Mouse (Mus musculus) liver, postnatal 0 days (tissue): ENCODE data around the gene Apbb1ip. TPM values are rescaled to one million over a fixed set of nuclear protein-coding genes. Genes with fewer than 3 reads are reported as not detected.

Experiments used
- ATAC-seq: fragments of 200-750 bp; cut with Nextera tagmentation; 2 replicates; pipeline ENCODE4 v1.8.0; 2017; ENCODE audit warnings: mild to moderate bottlenecking, moderate library complexity
- DNase-seq: peaks from one replicate; pipeline ENCODE4 v3.0.0-alpha.2; 2016
- H3K27ac ChIP-seq: fragments of 300-500 bp; sonication (generic); 2 replicates; pipeline ENCODE4 v1.5.1; 2014; ENCODE audit warnings: antibody characterized with exemption, moderate library complexity, mild to moderate bottlenecking, low read depth
- H3K27me3 ChIP-seq: fragments of 300-500 bp; sonication (generic); 2 replicates; pipeline ENCODE4 v1.6.1; 2014; ENCODE audit warnings: low read length, control low read depth, mixed read lengths; ENCODE audit not compliant: insufficient read depth
- H3K36me3 ChIP-seq: fragments of 300-500 bp; sonication (generic); replicated peaks from 2 replicates; pipeline ENCODE4 v1.6.1; 2014; ENCODE audit warnings: mild to moderate bottlenecking, control low read depth, low read length, moderate library complexity, mixed read lengths; ENCODE audit not compliant: insufficient read depth
- H3K4me1 ChIP-seq: fragments of 300-500 bp; sonication (generic); 2 replicates; pipeline ENCODE4 v1.6.1; 2014; ENCODE audit warnings: antibody characterized with exemption, mild to moderate bottlenecking, control low read depth; ENCODE audit not compliant: insufficient read depth
- H3K4me2 ChIP-seq: fragments of 300-500 bp; sonication (generic); 2 replicates; pipeline ENCODE4 v1.6.1; 2014; ENCODE audit warnings: low read depth, mild to moderate bottlenecking, low read length, moderate library complexity, mixed read lengths
- H3K4me3 ChIP-seq: fragments of 300-500 bp; sonication (generic); 2 replicates; pipeline ENCODE4 v1.5.1; 2014; ENCODE audit warnings: low read depth, low read length
- H3K9ac ChIP-seq: fragments of 300-500 bp; sonication (generic); replicated peaks from 2 replicates; pipeline ENCODE4 v1.6.1; 2014; ENCODE audit warnings: mild to moderate bottlenecking, moderate library complexity
- H3K9me3 ChIP-seq: fragments of 300-500 bp; sonication (generic); 2 replicates; pipeline ENCODE4 v1.6.1; 2016; ENCODE audit warnings: mild to moderate bottlenecking, control low read depth, low read length, mixed read lengths
- CTCF ChIP-seq: sonication (generic); IDR thresholded peaks from 2 replicates; pipeline ENCODE4 v1.5.1; 2016; ENCODE audit warnings: antibody characterized with exemption, low read depth
- EP300 ChIP-seq: IDR thresholded peaks from 2 replicates; pipeline ENCODE4 v1.6.1; 2016; ENCODE audit warnings: antibody characterized with exemption, low read depth, mild to moderate bottlenecking
- WGBS: fragments of 180-500 bp; shearing (Covaris S2); extraction: QIAGEN DNeasy Blood & Tissue Kit; methylation state at CpG from one replicate; pipeline ENCODE4 v1.1.7; 2014; ENCODE audit not compliant: insufficient replicate concordance; 5-methylcytosine and 5-hydroxymethylcytosine counted together
- polyA plus RNA-seq: library from polyadenylated mRNA; unstranded; fragments of >200 nt; fragmentation: Nextera tagmentation; extraction: Ambion mirVana; gene quantifications from 2 replicates; pipeline ENCODE4 v1.2.1, GENCODE M21; 2015

The Apbb1ip gene
- polyA plus RNA-seq, 1 experiment from 2014 or later, result 11.3 TPM

- 77% methylated on average over 3 of the region's 3 CpGs for WGBS
- Histone ChIP-seq H3K4me1 (peaks cover 6% of the 10 kb centered on the region; the same call in 1 of the 2 replicates), H3K4me3 (no peak overlapping the region), H3K9me3 (no peaks in the 10 kb centered on the region), H3K36me3 (no peaks in the 10 kb centered on the region), H3K27ac (no peak overlapping the region), H3K27me3 (no peaks in the 10 kb centered on the region), H3K4me2 (0 out of 2 replicates have a peak overlapping the region, but pooled peaks have one; percentile 0), H3K9ac (no peak overlapping the region)
- ATAC-seq (no peak), DNase-seq (no peak)
- no peak for TF ChIP-seq CTCF
- peak; percentile 67 for TF ChIP-seq EP300
These were observed 3.9 kb downstream of the Apbb1ip start for GRCm38 (mm10) chr2:22777757-22778156.

DNA sequence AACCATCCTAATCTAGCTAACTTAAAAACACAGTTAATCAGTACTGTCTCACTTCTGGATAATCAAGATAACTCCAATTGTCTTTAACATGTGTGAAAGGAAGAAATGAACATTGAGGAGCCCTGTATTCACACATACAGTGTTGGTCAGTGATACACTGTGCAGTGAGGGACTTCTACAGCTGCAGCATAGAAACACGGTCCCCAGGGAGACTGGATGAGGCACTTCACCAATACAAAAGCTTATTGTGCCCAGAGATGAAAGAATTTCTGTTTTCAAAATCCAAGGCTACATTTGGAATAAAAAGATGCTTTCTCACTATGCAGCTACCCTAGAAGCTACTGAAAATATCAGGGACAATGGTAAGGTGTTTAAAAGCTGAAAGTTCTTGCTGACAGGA, 7.0 kb downstream of the Apbb1ip start:
- ATAC-seq (no peak), DNase-seq (no peak)
- peak overlapping the region; percentile 16; the same call in 1 of the 2 replicates for H3K27ac ChIP-seq
- WGBS, result 60% methylated on average over 1 of the region's 1 CpGs
- H3K4me3 ChIP-seq, result no peak overlapping the region
- H3K36me3 ChIP-seq, result no peaks in the 10 kb centered on the region
- H3K4me2 ChIP-seq, result no peak overlapping the region
- TF ChIP-seq CTCF (no peak), EP300 (no peak)
- no peak overlapping the region for H3K9ac ChIP-seq
- no peaks in the 10 kb centered on the region for H3K9me3 ChIP-seq
- no peaks in the 10 kb centered on the region for H3K27me3 ChIP-seq
- peaks cover 6% of the 10 kb centered on the region; the same call in 1 of the 2 replicates for H3K4me1 ChIP-seq

DNA sequence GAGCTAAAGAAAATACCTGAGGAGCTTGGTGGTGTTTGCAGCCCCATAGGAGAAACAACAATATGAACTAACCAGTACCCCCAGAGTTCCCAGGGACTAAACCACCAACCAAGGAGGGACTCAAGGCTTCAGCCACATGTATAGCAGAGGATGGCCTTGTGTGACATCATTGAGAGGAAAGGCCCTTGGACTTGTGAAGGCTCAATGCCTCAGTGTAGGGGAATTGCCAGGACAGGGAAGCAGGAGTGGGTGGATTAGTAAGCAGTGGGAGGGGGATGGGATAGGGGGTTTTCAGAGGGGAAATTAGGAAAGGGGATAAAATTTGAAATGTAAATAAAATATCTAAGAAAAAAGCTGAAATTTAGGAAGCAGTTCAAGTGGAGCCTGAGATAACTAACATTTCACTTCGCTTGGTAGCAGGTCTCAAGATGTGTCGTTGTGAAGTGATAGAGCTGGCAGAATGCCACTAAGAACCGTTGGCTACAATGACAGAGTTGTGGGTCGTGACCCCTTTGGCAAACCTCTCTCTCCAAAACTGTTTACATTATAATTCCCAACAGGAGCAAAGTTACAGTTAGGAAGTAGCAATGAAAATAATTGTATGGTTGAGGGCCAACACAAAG, 7.6 kb downstream of the Apbb1ip start:
- Histone ChIP-seq H3K27ac (peak overlapping the region; percentile 16; the same call in 1 of the 2 replicates), H3K36me3 (no peaks in the 10 kb centered on the region), H3K9ac (no peak overlapping the region), H3K4me1 (peaks cover 6% of the 10 kb centered on the region; the same call in 1 of the 2 replicates), H3K27me3 (no peaks in the 10 kb centered on the region), H3K9me3 (no peaks in the 10 kb centered on the region), H3K4me3 (no peak overlapping the region), H3K4me2 (peak overlapping the region; percentile 2)
- TF ChIP-seq EP300, result no peak
- TF ChIP-seq CTCF, result no peak
- WGBS, result 28% methylated on average over 4 of the region's 4 CpGs
- no peak for DNase-seq
- peak; percentile 68 for ATAC-seq

GRCm38 (mm10) chr2:22782057-22782456, 8.2 kb downstream of the Apbb1ip start:
- Histone ChIP-seq H3K27ac (peak overlapping the region; percentile 16), H3K27me3 (no peaks in the 10 kb centered on the region), H3K4me3 (no peak overlapping the region), H3K9ac (no peak overlapping the region), H3K4me1 (peaks cover 4% of the 10 kb centered on the region; the same call in 1 of the 2 replicates), H3K4me2 (peak overlapping the region; percentile 2), H3K36me3 (no peaks in the 10 kb centered on the region), H3K9me3 (no peaks in the 10 kb centered on the region)
- DNase-seq (no peak), ATAC-seq (peak; percentile 81)
- TF ChIP-seq CTCF (no peak), EP300 (peak; percentile 96)
- 37% methylated on average over 3 of the region's 3 CpGs for WGBS

GRCm38 (mm10) chr2:22783137-22783638, 9.3 kb downstream of the Apbb1ip start:
- WGBS, result 63% methylated on average over 2 of the region's 2 CpGs
- H3K4me1 ChIP-seq, result peaks cover 4% of the 10 kb centered on the region; the same call in 1 of the 2 replicates
- H3K27ac ChIP-seq, result no peak overlapping the region
- no peaks in the 10 kb centered on the region for H3K36me3 ChIP-seq
- H3K9me3 ChIP-seq, result no peaks in the 10 kb centered on the region
- no peak for ATAC-seq
- H3K4me2 ChIP-seq, result no peak overlapping the region
- H3K4me3 ChIP-seq, result no peak overlapping the region
- TF ChIP-seq EP300 (no peak), CTCF (no peak)
- H3K27me3 ChIP-seq, result no peaks in the 10 kb centered on the region
- DNase-seq, result no peak
- no peak overlapping the region for H3K9ac ChIP-seq

DNA sequence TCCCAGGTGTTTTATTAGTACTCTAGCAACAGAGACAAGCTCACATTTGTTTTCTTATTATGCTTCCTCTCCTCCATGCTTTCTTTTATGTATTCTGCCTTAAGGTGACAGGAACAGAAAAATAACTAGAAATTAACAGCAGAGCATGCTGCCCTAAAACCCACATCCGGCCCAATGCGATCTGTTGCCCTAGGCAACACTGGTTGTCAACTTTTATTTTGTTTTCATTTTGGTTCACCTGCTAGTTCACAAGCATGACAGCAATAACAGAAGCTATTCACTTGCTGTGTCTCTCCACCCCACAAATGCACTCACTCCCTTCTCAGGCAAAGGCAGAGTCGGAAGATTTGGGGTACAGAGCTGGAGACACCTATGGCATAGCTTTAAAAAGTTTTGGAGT, 10.3 kb downstream of the Apbb1ip start:
- TF ChIP-seq CTCF (no peak), EP300 (no peak)
- Histone ChIP-seq H3K9ac (no peak overlapping the region), H3K27ac (no peak overlapping the region), H3K27me3 (no peaks in the 10 kb centered on the region), H3K9me3 (no peaks in the 10 kb centered on the region), H3K4me2 (no peak overlapping the region), H3K4me1 (peaks cover 4% of the 10 kb centered on the region; the same call in 1 of the 2 replicates), H3K36me3 (no peaks in the 10 kb centered on the region), H3K4me3 (no peak overlapping the region)
- DNase-seq (no peak), ATAC-seq (no peak)
- WGBS, result 72% methylated on average over 3 of the region's 3 CpGs
